Mouse (Mus musculus): ENCODE data around the gene Prpf19.

The Prpf19 gene

GRCm38 (mm10) chr19:10937110-10937563 is 42.1 kb downstream of the Prpf19 start, which contains the start of gene Ptgdr2:
TSS of gene Ptgdr2 (plus strand) at chr19:10937160.
- no peak for DNase-seq (ENCODE audit: low read depth, low spot score)

DNA sequence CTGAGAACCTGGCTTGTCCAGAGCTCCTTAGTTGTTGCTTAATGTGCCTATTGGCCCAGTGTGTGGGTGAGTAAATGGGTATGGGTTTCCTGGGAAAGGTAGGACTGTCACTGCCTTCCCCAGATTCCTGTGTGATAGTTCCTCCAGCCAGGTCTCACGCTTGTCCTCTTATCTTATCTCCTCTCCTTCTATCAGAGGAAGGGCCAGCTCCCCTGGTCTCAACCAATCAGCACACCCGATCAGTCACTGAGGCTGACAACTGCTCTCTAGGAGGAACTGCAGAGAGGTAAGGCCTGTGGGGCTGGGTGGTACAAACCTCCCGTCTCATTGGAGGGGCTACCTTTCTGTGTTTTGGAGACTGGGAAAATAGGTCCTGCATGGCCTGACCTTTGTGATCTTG is 43.7 kb downstream of the Prpf19 start:
- DNase-seq (ENCODE audit: low read depth, low spot score): no peak

- DNase-seq (ENCODE audit: low read depth, low spot score): peak; percentile 65
Measured at GRCm38 (mm10) chr19:10940097-10940800, 45.2 kb downstream of the Prpf19 start.

- DNase-seq (ENCODE audit: low read depth, low spot score): no peak
Measured at GRCm38 (mm10) chr19:10940801-10941457, 45.9 kb downstream of the Prpf19 start.

- DNase-seq (ENCODE audit: low read depth, low spot score): no peak
Measured at GRCm38 (mm10) chr19:10943955-10944354, 48.9 kb downstream of the Prpf19 start.

GRCm38 (mm10) chr19:10946506-10946905 is 51.5 kb downstream of the Prpf19 start:
- no peak for DNase-seq (ENCODE audit: low read depth, low spot score)

- no peak for DNase-seq (ENCODE audit: low read depth, low spot score)
Measured at GRCm38 (mm10) chr19:10947219-10947618, 52.2 kb downstream of the Prpf19 start.

- no peak for DNase-seq (ENCODE audit: low read depth, low spot score)
Measured at GRCm38 (mm10) chr19:10948416-10948815, 53.4 kb downstream of the Prpf19 start.

- peak; percentile 97 for DNase-seq (ENCODE audit: low read depth, low spot score)
Measured at GRCm38 (mm10) chr19:10949112-10949511, 54.1 kb downstream of the Prpf19 start, which contains the start of gene Ccdc86. TSS of gene Ccdc86 (minus strand) at chr19:10949266.

GRCm38 (mm10) chr19:10949558-10949957 is 54.5 kb downstream of the Prpf19 start:
- no peak for DNase-seq (ENCODE audit: low read depth, low spot score)

GRCm38 (mm10) chr19:10952021-10952939 is 57.2 kb downstream of the Prpf19 start:
- DNase-seq (ENCODE audit: low read depth, low spot score): peak; percentile 81
